9 mouse cellular contexts compared by ENCODE assay signal in the genomic region with DNA sequence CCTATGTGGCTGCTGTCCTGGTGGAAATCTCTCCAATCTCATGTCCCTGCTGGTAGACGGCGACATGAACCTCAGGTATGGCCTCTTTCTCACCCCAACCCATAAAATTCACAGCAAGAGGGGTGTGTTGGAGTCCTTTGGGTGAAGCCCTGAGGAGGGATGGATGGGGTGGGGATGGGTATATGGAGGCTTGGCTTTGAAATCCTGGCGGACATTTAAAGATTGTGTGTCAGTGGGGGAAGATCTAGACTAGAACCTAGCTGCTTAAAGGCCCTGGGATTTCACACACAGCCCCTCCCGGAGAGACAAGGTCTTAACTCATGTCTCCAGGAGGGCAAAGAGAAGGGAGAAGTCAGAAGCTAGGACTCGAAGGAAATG. TPM values are rescaled to one million over a fixed set of nuclear protein-coding genes. Genes with fewer than 3 reads are reported as not detected.
DNase-seq lines count a peak whose midpoint lies in the region; ATAC-seq and TF ChIP-seq lines count a peak whose summit lies in the region.
"Had no signal": no experiment of that assay in that cellular context is flagged by ENCODE, and none has a peak within 500 bp of the region (broad histone marks: within the 10 kb centered on the region; RNA-seq: fewer than 3 reads in every experiment).

No protein-coding gene starts in this region.

- peaks cover 4% of the 10 kb centered on the region; the same call in 1 of the 2 replicates for H3K27me3 ChIP-seq in lung, postnatal 0 days (replicated peaks; ENCODE audit: insufficient read depth, low read length)
- peaks cover 20% of the 10 kb centered on the region for H3K27me3 ChIP-seq in limb, embryonic 11.5 days (ENCODE audit: control insufficient read depth, insufficient read depth, low read length)
- H3K27me3 ChIP-seq in stomach, embryonic 15.5 days (replicated peaks) = peaks cover 28% of the 10 kb centered on the region
- H3K27me3 ChIP-seq in thymus, adult 2 months (ENCODE audit: control insufficient read depth, insufficient read depth, low read length) = peaks cover 7% of the 10 kb centered on the region

- ATAC-seq in lung, postnatal 0 days = no peak
- ATAC-seq in limb, embryonic 11.5 days (ENCODE audit: insufficient number of reproducible peaks, low FRiP score, low TSS enrichment, low read depth) = no peak
- ATAC-seq in stomach, embryonic 15.5 days (ENCODE audit: insufficient read depth, low FRiP score, low read depth) = 0 out of 2 replicates have a peak, but pooled peaks have one; percentile 4

- H3K36me3 ChIP-seq in lung, postnatal 0 days (ENCODE audit: insufficient read depth, low read length) = no peaks in the 10 kb centered on the region
- no peaks in the 10 kb centered on the region for H3K36me3 ChIP-seq in limb, embryonic 11.5 days (ENCODE audit: control insufficient read depth, insufficient read depth, low read length)
- no peaks in the 10 kb centered on the region for H3K36me3 ChIP-seq in stomach, embryonic 15.5 days
- H3K36me3 ChIP-seq in thymus, adult 2 months (ENCODE audit: control insufficient read depth, insufficient read depth, low read length) = no peaks in the 10 kb centered on the region
- H3K36me3 ChIP-seq: liver, embryonic 15.5 days had no signal

- TF ChIP-seq POLR2A in thymus, adult 2 months (IDR thresholded peaks at IDR 0.05; ENCODE audit: control insufficient read depth, extremely low read depth, insufficient read depth, low read length, poor library complexity) = no peak

- 0 out of 2 replicates have a peak overlapping the region, but pooled peaks have one; percentile 34 for H3K4me3 ChIP-seq in lung, postnatal 0 days (ENCODE audit: low read depth, low read length)
- H3K4me3 ChIP-seq in limb, embryonic 11.5 days (ENCODE audit: low read depth, low read length) = no peak overlapping the region
- H3K4me3 ChIP-seq in stomach, embryonic 15.5 days (replicated peaks) = peak overlapping the region; percentile 41; the same call in 1 of the 2 replicates
- H3K4me3 ChIP-seq in thymus, adult 2 months (ENCODE audit: control insufficient read depth, insufficient read depth, low read length) = no peak overlapping the region

- no peak overlapping the region for H3K4me2 ChIP-seq in lung, postnatal 0 days (replicated peaks; ENCODE audit: low read depth, low read length)
- H3K4me2 ChIP-seq in limb, embryonic 11.5 days (ENCODE audit: low read depth, severe bottlenecking) = 0 out of 2 replicates have a peak overlapping the region, but pooled peaks have one; percentile 7
- H3K4me2 ChIP-seq in stomach, embryonic 15.5 days = peak overlapping the region; percentile 83

- TF ChIP-seq EP300 in lung, postnatal 0 days (IDR thresholded peaks at IDR 0.05) = no peak

- peak; percentile 83 for DNase-seq in heart, adult 11 months
- no peak for DNase-seq in heart, postnatal 4 days
- no peak for DNase-seq in lung, postnatal 0 days (ENCODE audit: low spot score)
- no peak for DNase-seq in lung, postnatal 36 days
- no peak for DNase-seq in limb, embryonic 11.5 days (ENCODE audit: low spot score)
- DNase-seq in thymus, adult 2 months = no peak
- DNase-seq in adrenal gland, postnatal 36 days = no peak

- no peak overlapping the region for H3K9ac ChIP-seq in lung, postnatal 0 days (replicated peaks; ENCODE audit: low read depth)
- H3K9ac ChIP-seq in limb, embryonic 11.5 days (ENCODE audit: low read length) = no peak overlapping the region
- no peak overlapping the region for H3K9ac ChIP-seq in stomach, embryonic 15.5 days
- H3K9ac ChIP-seq: liver, embryonic 15.5 days had no signal

- 36% methylated on average over 5 of the region's 5 CpGs for WGBS in lung, postnatal 0 days
- 34% methylated on average over 5 of the region's 5 CpGs for WGBS in limb, embryonic 11.5 days
- 40% methylated on average over 5 of the region's 5 CpGs for whole genome bisulfite sequencing in stomach, embryonic 15.5 days
- WGBS in thymus, adult 2 months = 49% methylated on average over 5 of the region's 5 CpGs

- no peaks in the 10 kb centered on the region for H3K9me3 ChIP-seq in lung, postnatal 0 days (ENCODE audit: low read length)
- no peaks in the 10 kb centered on the region for H3K9me3 ChIP-seq in limb, embryonic 11.5 days (ENCODE audit: control insufficient read depth, low read length)
- no peaks in the 10 kb centered on the region for H3K9me3 ChIP-seq in stomach, embryonic 15.5 days
- H3K9me3 ChIP-seq: liver, embryonic 15.5 days had no signal

- H3K27ac ChIP-seq in lung, postnatal 0 days (ENCODE audit: low read length) = no peak overlapping the region
- no peak overlapping the region for H3K27ac ChIP-seq in limb, embryonic 11.5 days (replicated peaks; ENCODE audit: low read depth, low read length)
- no peak overlapping the region for H3K27ac ChIP-seq in stomach, embryonic 15.5 days
- H3K27ac ChIP-seq in thymus, adult 2 months (ENCODE audit: control insufficient read depth, insufficient read depth, low read length) = no peak overlapping the region
- H3K27ac ChIP-seq: liver, embryonic 15.5 days had no signal

- H3K4me1 ChIP-seq in lung, postnatal 0 days (ENCODE audit: insufficient read depth, low read depth, low read length) = no peaks in the 10 kb centered on the region
- no peaks in the 10 kb centered on the region for H3K4me1 ChIP-seq in limb, embryonic 11.5 days (ENCODE audit: control insufficient read depth, insufficient read depth, low read length)
- peaks cover 6% of the 10 kb centered on the region; the same call in 1 of the 2 replicates for H3K4me1 ChIP-seq in stomach, embryonic 15.5 days
- no peaks in the 10 kb centered on the region for H3K4me1 ChIP-seq in thymus, adult 2 months (replicated peaks; ENCODE audit: control insufficient read depth, insufficient read depth, low read length)

- no peak for TF ChIP-seq CTCF in lung, postnatal 0 days (IDR thresholded peaks at IDR 0.05)
- TF ChIP-seq CTCF in thymus, adult 2 months (IDR thresholded peaks at IDR 0.05; ENCODE audit: borderline replicate concordance, control insufficient read depth, extremely low read depth, insufficient read depth, low read length, poor library complexity) = no peak

RNA-seq across cellular contexts. Expression of gene Slc10a4, which starts 0.9 kb away (rescaled TPM):
- total RNA-seq in heart, postnatal 4 days (2021) = under 1 TPM; 0.12 to 0.63 TPM
- 0.27 and 0.44 TPM in 2 replicates for polyA plus RNA-seq in lung, postnatal 0 days (2015; fragmentation: Nextera tagmentation; extraction: Ambion mirVana)
- 0.56 and 0.91 TPM in 2 replicates for polyA plus RNA-seq in limb, embryonic 11.5 days (2014; fragmentation: Nextera tagmentation; extraction: Ambion mirVana)
- polyA plus RNA-seq in stomach, embryonic 15.5 days (2015; fragmentation: Nextera tagmentation; extraction: Ambion mirVana) = 8.6 and 10.6 TPM in 2 replicates
- 0.71 and 0.94 TPM in 2 replicates for polyA plus RNA-seq in thymus, adult 2 months (2012; rRNA removed)
- 1 to 10 TPM; 5.7 to 8.3 TPM for total RNA-seq in adrenal gland, postnatal 36 days (2021)

RNA-seq across cellular contexts. Expression of gene Gm10135, which starts 33.1 kb away (rescaled TPM):
- total RNA-seq in heart, postnatal 4 days (2021) = not detected
- not detected in 2 replicates for polyA plus RNA-seq in lung, postnatal 0 days (2015; fragmentation: Nextera tagmentation; extraction: Ambion mirVana)
- not detected in 2 replicates for polyA plus RNA-seq in limb, embryonic 11.5 days (2014; fragmentation: Nextera tagmentation; extraction: Ambion mirVana)
- not detected in 2 replicates for polyA plus RNA-seq in stomach, embryonic 15.5 days (2015; fragmentation: Nextera tagmentation; extraction: Ambion mirVana)
- polyA plus RNA-seq in thymus, adult 2 months (2012; rRNA removed) = not detected in 2 replicates
- not detected for total RNA-seq in adrenal gland, postnatal 36 days (2021)
- polyA plus RNA-seq: liver, embryonic 15.5 days had no signal

Comparison
In these comparisons a context has a peak if more than half of its experiments do, and no peak if none do; other contexts are left out.
1. H3K4me3 ChIP-seq: peak in lung, postnatal 0 days (single experiment) and stomach, embryonic 15.5 days (single experiment); none in limb, embryonic 11.5 days (single experiment) and thymus, adult 2 months (single experiment).